Mouse (Mus musculus) lung, embryonic 16.5 days (tissue): ENCODE measurements around the gene Cd209g. TPM values are rescaled to one million over a fixed set of nuclear protein-coding genes. Genes with fewer than 3 reads are reported as not detected.
"Not testable (repeated sequence)": the region's sequence is repeated elsewhere in the genome, so short reads cannot be mapped to it uniquely, and the experiment has no call there.

ENCODE experiments used
- ATAC-seq: fragments of 200-750 bp; cut with Nextera tagmentation; 2 replicates; pipeline ENCODE4 v1.8.0; 2017; ENCODE audit warnings: low read depth, mild to moderate bottlenecking, moderate library complexity
- H3K27ac ChIP-seq: fragments of 300-500 bp; sonication (generic); 2 replicates; pipeline ENCODE4 v1.5.1; 2014; ENCODE audit warnings: mild to moderate bottlenecking, control low read depth, low read length
- H3K27me3 ChIP-seq: fragments of 300-500 bp; sonication (generic); 2 replicates; pipeline ENCODE4 v1.6.1; 2014; ENCODE audit warnings: low read depth, low read length, mixed read lengths; ENCODE audit not compliant: control insufficient read depth, insufficient read depth
- H3K36me3 ChIP-seq: fragments of 300-500 bp; sonication (generic); 2 replicates; pipeline ENCODE4 v1.6.1; 2014; ENCODE audit warnings: low read length; ENCODE audit not compliant: control insufficient read depth, insufficient read depth
- H3K4me1 ChIP-seq: fragments of 300-500 bp; sonication (generic); replicated peaks from 2 replicates; pipeline ENCODE4 v1.6.1; 2014; ENCODE audit warnings: low read length, mixed read lengths; ENCODE audit not compliant: control insufficient read depth, insufficient read depth
- H3K4me2 ChIP-seq: fragments of 300-500 bp; sonication (generic); 2 replicates; pipeline ENCODE4 v1.6.1; 2014; ENCODE audit warnings: low read depth, low read length, control low read depth
- H3K4me3 ChIP-seq: fragments of 300-500 bp; sonication (generic); 2 replicates; pipeline ENCODE4 v1.5.1; 2014; ENCODE audit warnings: mild to moderate bottlenecking, low read length, control low read depth
- H3K9ac ChIP-seq: fragments of 300-500 bp; sonication (generic); 2 replicates; pipeline ENCODE4 v1.6.1; 2014; ENCODE audit warnings: low read length, control low read depth
- H3K9me3 ChIP-seq: fragments of 300-500 bp; sonication (generic); 2 replicates; pipeline ENCODE4 v1.6.1; 2016; ENCODE audit warnings: low read length; ENCODE audit not compliant: control insufficient read depth
- WGBS: fragments of 180-500 bp; shearing (Covaris S2); extraction: QIAGEN DNeasy Blood & Tissue Kit; methylation state at CpG from one replicate; pipeline ENCODE4 v1.1.7; 2014; 5-methylcytosine and 5-hydroxymethylcytosine counted together
- polyA plus RNA-seq: library from polyadenylated mRNA; unstranded; fragments of >200 nt; fragmentation: Nextera tagmentation; extraction: Ambion mirVana; gene quantifications from 2 replicates; pipeline ENCODE4 v1.2.1, GENCODE M21; 2015

Cd209g gene
- polyA plus RNA-seq, result not detected in 2 replicates

- 91% methylated on average over 10 of the region's 10 CpGs for WGBS
- H3K4me1 ChIP-seq, result no peaks in the 10 kb centered on the region
- H3K4me3 ChIP-seq, result no peak within 1 kb of the TSS
- H3K27me3 ChIP-seq, result no peaks in the 10 kb centered on the region
- H3K9ac ChIP-seq, result no peak within 1 kb of the TSS
- H3K36me3 ChIP-seq, result no peaks in the 10 kb centered on the region
- no peak for ATAC-seq
- H3K9me3 ChIP-seq, result no peaks in the 10 kb centered on the region
- H3K4me2 ChIP-seq, result no peak within 1 kb of the TSS
- H3K27ac ChIP-seq, result no peak within 1 kb of the TSS
These were observed at the start of gene Cd209g for GRCm38 (mm10) chr8:4133798-4134197. Gene Cd209g, plus strand, starts transcription at chr8:4134098.

DNA sequence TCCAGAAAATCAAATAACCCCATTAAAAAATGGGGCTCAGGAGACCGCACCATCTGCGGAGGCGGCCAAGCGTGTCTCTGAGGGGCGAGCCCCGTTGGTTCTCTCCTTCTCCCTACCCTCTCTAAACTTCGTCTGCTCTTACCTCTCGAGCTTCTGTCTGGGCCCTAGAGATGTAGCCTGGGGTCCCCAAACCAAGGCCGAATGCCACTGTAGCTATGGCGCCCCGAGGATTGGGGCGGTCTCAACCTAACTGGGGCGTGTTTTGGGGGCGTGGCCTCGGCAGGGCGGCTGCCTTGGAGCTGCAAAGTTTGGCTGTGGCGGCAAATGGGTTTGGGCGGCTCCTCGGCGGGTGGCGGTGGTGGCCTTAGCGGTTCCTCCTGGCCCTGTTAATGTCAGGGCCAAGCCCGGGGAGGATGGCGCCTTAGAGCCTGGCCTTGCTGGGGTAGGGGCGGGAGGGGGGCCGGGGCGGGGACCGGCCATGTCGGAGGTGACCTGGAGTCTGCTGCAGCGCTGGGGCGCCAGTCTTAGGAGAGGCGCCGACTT is 46.6 kb upstream of the Cd209g start:
- not testable (repeated sequence) for H3K4me1 ChIP-seq, H3K4me3 ChIP-seq, H3K9ac ChIP-seq, H3K27ac ChIP-seq, H3K27me3 ChIP-seq, H3K9me3 ChIP-seq, H3K4me2 ChIP-seq, ATAC-seq, H3K36me3 ChIP-seq
- WGBS, result 36% methylated on average over 33 of the region's 33 CpGs

- not testable (repeated sequence) for H3K4me1 ChIP-seq, H3K4me3 ChIP-seq, H3K27ac ChIP-seq, H3K9me3 ChIP-seq, H3K36me3 ChIP-seq, ATAC-seq, H3K4me2 ChIP-seq, H3K9ac ChIP-seq, H3K27me3 ChIP-seq
- WGBS, result 67% methylated on average over 3 of the region's 3 CpGs
These were observed 45.4 kb upstream of the Cd209g start for GRCm38 (mm10) chr8:4088514-4088913.

GRCm38 (mm10) chr8:4105735-4106134 is 28.2 kb upstream of the Cd209g start, which contains the start of gene Cd209f:
Gene Cd209f, minus strand, starts transcription at chr8:4105835.
- 64% methylated on average over 1 of the region's 2 CpGs for WGBS

DNA sequence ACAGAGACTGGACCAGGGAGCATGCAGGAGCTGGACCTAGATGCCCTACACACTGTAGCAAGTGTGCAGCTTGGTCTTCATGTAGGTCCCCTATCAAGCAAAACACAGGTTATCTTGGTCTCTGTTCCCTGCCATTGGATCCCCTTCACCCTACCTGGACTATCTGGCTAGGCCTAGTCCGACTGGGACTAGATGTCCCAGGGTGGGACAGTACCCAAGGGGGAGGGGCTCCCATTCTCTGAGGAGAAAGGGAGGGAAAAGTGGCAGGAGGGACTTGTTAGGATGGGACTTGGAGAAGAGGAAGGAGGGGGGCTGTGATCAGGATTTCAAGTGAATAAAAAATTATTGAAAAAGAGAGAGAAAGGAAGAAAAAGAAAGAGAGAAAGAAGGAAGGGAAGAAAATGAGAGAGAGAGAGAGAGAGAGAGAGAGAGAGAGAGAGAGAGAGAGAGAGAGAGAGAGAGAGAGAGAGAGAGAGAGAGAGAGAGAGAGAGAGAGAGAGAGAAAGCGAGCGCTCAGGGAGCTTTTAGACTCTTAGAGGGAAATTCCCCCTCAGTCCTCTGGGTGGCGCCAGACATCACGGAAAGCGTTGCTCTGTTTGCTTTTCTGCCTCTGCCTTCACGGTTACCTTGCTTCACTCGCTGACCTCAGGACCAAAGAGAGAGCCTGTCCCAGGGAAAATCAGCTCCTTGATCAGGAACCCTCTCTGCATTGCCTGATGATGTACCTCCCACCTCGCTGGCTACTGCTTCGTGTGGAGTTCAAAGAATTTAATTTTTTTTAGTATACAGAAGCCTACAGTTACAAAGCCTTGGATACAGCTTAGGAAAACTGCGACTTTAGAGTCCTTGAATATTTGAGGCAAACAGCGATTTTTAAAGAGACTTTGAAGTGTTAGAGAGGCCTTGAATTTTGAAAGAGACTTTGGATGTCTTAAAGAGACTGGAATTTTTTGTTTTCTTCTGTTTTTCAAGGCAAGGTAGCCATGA is 6.1 kb downstream of the Cd209g start:
- H3K4me3 ChIP-seq, result no peak overlapping the region
- 5% methylated on average over 12 of the region's 12 CpGs for WGBS
- H3K36me3 ChIP-seq, result no peaks in the 10 kb centered on the region
- no peak overlapping the region for H3K4me2 ChIP-seq
- no peaks in the 10 kb centered on the region for H3K27me3 ChIP-seq
- H3K9me3 ChIP-seq, result no peaks in the 10 kb centered on the region
- H3K9ac ChIP-seq, result no peak overlapping the region
- no peak overlapping the region for H3K27ac ChIP-seq
- no peaks in the 10 kb centered on the region for H3K4me1 ChIP-seq
- peak; percentile 52; the same call in 1 of the 2 replicates for ATAC-seq

More at GRCm38 (mm10) chr8:4105735-4106134, 28.2 kb upstream of the Cd209g start, which contains the start of gene Cd209f:
- not testable (repeated sequence) for H3K36me3 ChIP-seq, H3K9me3 ChIP-seq, ATAC-seq, H3K27me3 ChIP-seq, H3K4me1 ChIP-seq, H3K4me2 ChIP-seq, H3K27ac ChIP-seq, H3K9ac ChIP-seq, H3K4me3 ChIP-seq

DNA sequence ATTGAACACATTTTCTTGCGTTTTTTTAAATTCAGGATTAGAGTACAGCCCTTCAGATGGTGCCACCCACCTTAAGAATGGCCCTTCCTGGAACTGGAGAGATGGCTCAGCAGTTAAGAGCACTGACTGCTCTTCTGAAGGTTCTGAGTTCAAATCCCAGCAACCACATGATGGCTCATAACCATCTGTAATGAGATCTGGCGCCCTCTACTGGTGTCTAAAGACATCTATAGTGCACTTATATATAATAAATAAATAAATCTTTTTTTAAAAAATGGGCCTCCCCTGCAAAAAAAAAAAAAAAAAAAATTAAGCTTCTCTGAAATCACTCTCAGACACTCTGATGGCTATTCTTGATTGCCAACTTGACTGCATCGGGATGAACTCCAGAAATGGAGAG is 7.8 kb downstream of the Cd209g start:
- H3K4me2 ChIP-seq, result no peak overlapping the region
- 61% methylated on average over 3 of the region's 3 CpGs for WGBS
- H3K4me3 ChIP-seq, result no peak overlapping the region
- H3K27me3 ChIP-seq, result no peaks in the 10 kb centered on the region
- no peak for ATAC-seq
- H3K36me3 ChIP-seq, result no peaks in the 10 kb centered on the region
- no peaks in the 10 kb centered on the region for H3K9me3 ChIP-seq
- H3K4me1 ChIP-seq, result no peaks in the 10 kb centered on the region
- no peak overlapping the region for H3K9ac ChIP-seq
- no peak overlapping the region for H3K27ac ChIP-seq

DNA sequence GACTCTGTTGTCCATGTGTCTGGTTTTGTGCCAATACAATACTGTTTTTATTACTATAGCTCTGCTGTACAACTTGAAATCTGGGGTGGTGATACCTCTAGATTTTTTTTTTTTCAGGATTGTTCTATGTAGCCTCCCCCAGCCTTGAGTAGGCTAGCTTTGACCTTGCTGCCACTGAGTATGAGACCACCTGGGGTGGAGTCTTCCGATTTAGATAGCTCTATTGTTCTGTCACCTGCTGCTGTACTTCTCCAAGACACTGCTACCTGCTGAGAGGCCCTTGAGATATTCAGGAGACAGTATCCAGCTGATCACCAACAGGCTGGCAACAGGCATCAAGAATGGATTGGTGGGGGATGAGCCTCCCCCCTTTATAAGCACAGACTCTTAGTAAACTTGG is 13.4 kb downstream of the Cd209g start:
- Histone ChIP-seq H3K27me3 (no peaks in the 10 kb centered on the region), H3K4me1 (no peaks in the 10 kb centered on the region), H3K9ac (no peak overlapping the region), H3K4me2 (no peak overlapping the region), H3K4me3 (no peak overlapping the region), H3K36me3 (no peaks in the 10 kb centered on the region), H3K9me3 (no peaks in the 10 kb centered on the region; the same call in 1 of the 2 replicates), H3K27ac (no peak overlapping the region)
- no peak for ATAC-seq
- WGBS, result 27% methylated on average over 1 of the region's 1 CpGs

DNA sequence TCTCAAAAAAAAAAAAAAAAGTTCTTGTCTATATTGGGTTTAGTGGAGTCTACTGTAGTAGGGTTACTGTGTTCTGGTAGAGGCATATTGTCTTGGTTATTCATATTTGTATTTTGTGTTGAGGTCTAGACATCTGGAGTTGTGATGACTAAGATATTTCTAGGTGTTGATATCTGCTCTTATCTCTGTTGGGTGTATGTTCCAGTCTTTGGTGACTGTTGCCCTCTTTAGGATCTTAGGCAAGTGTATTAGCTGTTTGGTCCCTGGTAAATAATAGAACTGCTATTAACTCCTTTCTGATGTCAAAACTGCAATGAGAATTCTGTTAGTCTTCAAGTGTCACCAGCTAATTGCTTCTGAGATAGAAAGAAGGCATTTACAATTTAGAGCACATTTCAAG is 21.0 kb downstream of the Cd209g start:
- H3K9ac ChIP-seq, result no peak overlapping the region
- no peak for ATAC-seq
- H3K4me1 ChIP-seq, result no peaks in the 10 kb centered on the region
- no peak overlapping the region for H3K4me2 ChIP-seq
- no peaks in the 10 kb centered on the region for H3K27me3 ChIP-seq
- H3K9me3 ChIP-seq, result no peaks in the 10 kb centered on the region; the same call in 1 of the 2 replicates
- H3K36me3 ChIP-seq, result no peaks in the 10 kb centered on the region
- no peak overlapping the region for H3K27ac ChIP-seq
- H3K4me3 ChIP-seq, result no peak overlapping the region

GRCm38 (mm10) chr8:4162786-4163185 is 28.9 kb downstream of the Cd209g start:
- Histone ChIP-seq H3K9me3 (no peaks in the 10 kb centered on the region), H3K9ac (no peak overlapping the region), H3K4me3 (no peak overlapping the region), H3K27ac (no peak overlapping the region), H3K27me3 (no peaks in the 10 kb centered on the region), H3K36me3 (no peaks in the 10 kb centered on the region), H3K4me1 (peaks cover 8% of the 10 kb centered on the region; the same call in 1 of the 2 replicates), H3K4me2 (no peak overlapping the region)
- WGBS, result 45% methylated on average over 4 of the region's 4 CpGs
- no peak for ATAC-seq
